Mouse (Mus musculus) kidney, postnatal 14 days (tissue): Measurements from ENCODE around the gene Ap2a2.
"Not testable (repeated sequence)": the region's sequence is repeated elsewhere in the genome, so short reads cannot be mapped to it uniquely, and the experiment has no call there.

Experiments used
- DNase-seq: peaks from one replicate; pipeline ENCODE4 v3.0.0; 2022; ENCODE audit warnings: mixed read lengths

Gene Ap2a2

DNA sequence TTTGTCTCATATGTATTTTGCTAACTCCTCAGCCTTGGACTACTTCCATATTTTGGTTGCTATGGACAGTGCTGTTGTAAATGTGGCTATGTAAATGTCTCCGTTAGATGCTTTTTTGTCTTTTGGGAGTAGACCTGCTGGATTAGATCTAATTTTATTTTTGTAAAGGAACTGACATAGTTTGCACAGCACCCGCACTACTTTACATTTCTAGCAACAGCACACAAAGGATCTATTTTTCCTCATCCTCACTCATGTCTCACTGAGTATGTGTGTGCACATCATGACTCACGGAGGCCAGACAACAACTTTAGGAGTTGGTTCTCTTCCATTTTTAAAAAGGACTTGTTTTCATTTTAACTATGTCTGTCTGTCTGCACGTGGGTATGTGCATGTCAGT, 45.7 kb downstream of the Ap2a2 start:
- DNase-seq, result no peak

DNA sequence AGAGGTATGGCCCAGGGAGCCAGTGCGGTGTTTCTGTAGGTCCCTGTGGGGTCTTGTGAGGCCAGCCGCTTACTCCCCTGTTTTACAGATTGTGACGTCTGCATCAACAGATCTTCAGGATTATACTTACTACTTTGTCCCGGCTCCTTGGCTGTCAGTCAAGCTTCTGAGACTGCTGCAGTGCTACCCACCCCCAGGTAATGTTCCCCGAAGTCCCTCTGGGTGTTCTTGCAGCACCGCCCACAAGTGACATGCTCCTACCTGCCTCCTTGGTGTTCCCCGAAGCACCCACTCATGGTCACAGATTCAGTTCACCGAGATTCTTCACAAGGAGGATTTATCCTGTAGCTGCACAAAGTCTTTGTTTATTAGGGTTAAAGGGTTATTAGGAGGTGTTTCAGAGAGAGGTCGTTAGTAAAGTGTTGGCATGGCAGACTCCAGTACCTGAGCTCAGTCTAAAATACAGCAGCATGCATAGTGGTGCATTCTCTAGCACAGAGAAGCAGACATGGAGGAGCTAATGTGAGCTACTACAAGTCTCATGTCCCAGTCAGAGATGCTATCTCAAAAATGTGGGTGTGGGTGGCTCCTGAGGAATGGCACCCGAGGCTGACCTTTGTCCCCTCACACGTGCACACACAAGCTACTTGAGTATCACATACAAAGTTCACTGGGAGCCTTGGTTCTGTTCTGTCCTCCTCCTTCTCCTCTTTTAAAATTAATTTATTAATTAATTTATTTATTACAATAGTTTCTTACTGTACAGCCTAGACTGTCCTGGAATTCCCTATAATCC, 47.9 kb downstream of the Ap2a2 start:
- DNase-seq, result no peak

DNA sequence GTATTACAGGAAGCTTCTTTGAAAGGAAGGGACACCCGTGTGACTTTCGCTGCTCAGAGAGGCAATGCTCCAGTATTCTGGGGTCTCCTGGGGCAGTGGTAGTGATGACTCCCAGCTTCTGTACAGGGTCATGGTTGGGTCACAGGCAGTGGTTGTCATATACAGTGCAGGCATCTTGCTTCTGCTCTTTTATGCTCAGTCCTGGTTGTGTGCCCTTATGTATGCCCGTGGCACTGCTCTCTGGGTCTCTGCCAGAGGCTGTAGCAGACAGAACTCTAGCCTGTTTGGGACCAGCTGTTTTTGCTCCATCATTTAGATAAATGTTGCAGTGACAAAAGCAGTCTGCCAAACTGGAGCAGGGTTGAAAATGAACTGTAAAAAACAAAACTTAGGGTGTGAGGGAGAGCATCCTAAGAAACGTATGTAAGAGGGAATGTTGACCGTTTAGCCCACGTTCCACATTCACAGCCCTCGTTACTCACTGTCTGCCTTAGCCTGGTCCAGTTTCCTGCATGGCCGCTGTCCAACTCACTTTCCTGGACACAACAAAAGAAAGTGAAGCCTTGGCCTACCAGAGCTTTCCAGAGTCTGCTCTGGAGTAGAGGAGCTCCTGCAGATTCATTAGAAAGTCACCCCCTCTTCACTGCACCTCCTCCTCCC, 49.9 kb downstream of the Ap2a2 start:
- DNase-seq, result peak; percentile 76

DNA sequence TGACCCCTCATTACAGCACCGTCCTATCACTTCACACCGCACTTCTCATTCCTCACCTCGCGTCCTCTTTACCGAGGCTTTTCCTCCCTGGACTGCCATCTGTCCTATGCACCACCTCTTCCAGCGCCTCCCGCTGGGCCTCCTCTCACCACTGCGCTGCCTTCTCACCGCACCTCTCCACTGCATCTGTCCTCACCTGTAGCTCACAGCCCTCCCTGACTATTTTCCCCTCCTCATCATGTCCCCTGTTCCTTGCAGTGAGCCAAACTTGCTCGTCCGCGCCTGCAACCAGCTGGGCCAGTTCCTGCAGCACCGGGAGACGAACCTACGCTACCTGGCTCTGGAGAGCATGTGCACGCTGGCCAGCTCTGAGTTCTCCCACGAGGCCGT, 50.4 kb downstream of the Ap2a2 start:
- DNase-seq, result no peak

DNA sequence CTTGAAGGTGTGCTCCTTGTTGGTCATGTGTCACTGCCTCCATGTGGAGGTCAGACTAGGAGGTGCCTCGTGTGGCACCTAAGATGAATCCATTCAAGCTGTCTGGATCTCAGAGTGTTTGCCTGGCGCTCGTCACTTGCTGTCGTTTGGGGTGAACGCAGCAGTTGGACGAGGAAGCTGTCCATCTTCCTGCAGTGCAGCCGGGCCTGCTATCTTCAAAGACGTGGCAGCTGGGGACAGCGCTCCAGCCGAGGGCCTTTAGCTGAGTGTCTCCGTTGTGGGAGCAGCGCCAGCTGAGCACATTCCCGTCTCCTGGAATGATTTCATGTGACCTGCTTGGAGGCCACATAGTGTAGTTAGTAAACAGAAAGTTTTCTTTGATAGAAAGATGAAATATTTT, 50.8 kb downstream of the Ap2a2 start:
- peak; percentile 87 for DNase-seq

DNA sequence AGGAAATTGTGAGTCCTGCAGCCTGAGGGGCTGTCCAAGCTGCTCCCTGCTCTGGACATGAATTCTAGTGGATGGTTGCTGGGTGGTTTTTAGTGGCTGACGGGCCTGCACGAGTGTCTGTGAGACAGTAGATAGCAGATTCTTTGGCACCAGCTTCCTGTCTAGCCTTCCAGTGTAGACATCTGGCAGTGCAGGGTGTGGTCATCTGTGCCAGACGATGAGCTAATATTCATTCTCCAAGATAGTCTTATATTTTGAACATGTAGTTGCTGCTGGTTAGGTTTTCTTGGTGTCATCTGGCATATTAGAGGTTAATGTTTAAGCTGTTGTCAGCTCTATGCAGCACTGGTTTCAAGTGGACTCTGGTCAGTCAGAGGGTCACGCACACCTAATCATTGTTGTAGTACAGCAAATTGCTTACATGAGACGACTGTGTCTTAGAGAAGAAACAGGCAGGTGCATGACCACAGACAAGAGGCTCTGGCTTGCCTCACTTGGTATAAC, 52.4 kb downstream of the Ap2a2 start:
- DNase-seq, result peak; percentile 67

- no peak for DNase-seq
Observed at GRCm38 (mm10) chr7:141624214-141624613, 62.2 kb downstream of the Ap2a2 start.

DNA sequence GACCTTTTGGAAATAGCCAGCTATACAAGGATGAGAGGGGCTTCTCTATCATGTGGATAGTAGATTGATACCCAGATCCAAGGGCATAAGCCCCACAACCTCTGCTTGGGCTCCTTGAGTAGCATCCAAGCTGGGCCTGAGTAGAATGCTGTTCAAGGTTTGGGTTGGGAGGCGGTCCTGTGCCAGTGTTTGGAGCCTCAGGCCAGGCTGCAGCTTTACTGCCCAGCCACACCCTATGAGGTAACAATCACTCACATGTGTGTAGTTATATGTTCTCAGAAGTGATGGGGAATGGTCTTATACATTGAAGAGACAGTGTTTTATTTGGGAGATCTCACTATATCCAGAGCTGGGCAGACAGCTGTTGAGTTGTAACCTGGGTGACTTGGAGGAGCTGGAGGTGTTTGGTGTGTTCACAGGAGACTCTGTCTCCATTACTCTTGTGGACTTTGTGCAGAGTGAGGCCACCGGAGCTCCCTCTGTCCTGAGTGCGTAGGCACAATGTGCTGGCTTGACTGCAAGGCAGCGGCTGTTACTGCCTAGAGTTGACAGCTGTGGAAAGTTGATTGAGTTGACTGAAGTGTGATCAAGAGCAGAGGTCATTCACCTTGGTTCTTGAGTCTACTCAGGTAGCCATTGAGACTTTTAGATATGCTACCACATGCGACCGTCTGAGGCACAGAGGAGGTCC, 63.3 kb downstream of the Ap2a2 start:
- DNase-seq, result no peak

- no peak for DNase-seq
Observed at GRCm38 (mm10) chr7:141628018-141628417, 66.0 kb downstream of the Ap2a2 start.

GRCm38 (mm10) chr7:141629241-141629640, 67.3 kb downstream of the Ap2a2 start:
- DNase-seq, result no peak

- not testable (repeated sequence) for DNase-seq
Observed at GRCm38 (mm10) chr7:141638077-141638476, 76.1 kb downstream of the Ap2a2 start.

- DNase-seq, result not testable (repeated sequence)
Observed at GRCm38 (mm10) chr7:141638513-141639334, 76.8 kb downstream of the Ap2a2 start.

DNA sequence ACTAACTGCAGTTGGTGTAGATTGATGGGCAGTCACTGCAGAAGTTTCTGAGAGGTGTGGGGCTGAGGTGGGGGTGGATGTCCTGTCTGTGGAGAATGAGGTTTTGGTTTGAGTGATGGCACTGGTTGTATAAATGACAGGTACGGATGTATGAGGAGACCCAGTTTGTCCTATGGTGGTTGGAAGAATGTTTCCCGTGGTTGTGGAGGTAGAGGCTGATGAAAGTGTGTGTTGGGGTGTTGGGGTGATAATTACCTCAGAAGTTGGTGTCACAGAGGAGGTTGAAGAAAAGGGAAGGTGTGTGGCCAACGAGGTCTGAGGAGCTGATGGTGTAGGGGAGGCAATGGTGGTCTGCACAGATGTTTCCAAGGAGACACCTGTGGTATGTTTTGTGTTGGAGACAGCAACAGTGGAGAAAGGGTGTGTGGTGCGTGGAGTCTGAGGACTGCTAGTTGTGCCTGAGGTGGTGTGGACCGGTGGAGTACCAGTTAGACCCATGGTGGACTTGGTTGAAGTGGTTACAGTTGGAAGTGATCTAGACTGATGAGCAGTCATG, 77.4 kb downstream of the Ap2a2 start:
- not testable (repeated sequence) for DNase-seq

DNA sequence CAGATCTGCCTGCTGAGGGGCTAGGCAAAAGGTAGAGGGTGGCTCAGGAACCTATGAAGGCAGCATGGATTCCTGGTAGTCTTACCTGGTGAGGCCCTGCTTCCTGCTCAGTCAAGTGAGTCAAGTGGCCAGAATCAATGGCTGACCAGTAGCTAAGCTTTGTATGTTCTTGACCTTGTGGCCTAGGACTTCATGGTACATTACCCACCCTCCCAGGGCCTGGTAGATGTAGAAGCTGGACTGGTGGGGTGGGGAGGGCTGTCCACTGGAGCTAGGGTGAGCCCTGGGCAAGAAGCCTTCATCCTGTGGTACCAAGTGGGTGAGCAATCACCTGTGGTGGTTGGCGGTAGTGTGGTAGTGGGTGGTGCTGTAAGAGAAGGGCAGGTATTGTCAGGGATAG, 80.4 kb downstream of the Ap2a2 start:
- DNase-seq, result peak; percentile 51

GRCm38 (mm10) chr7:141643160-141643559, 81.2 kb downstream of the Ap2a2 start:
- DNase-seq, result no peak

GRCm38 (mm10) chr7:141647083-141647482, 85.1 kb downstream of the Ap2a2 start:
- DNase-seq, result no peak

GRCm38 (mm10) chr7:141647815-141648214, 85.8 kb downstream of the Ap2a2 start:
- DNase-seq, result peak; percentile 38

- no peak for DNase-seq
Observed at GRCm38 (mm10) chr7:141652191-141652590, 90.2 kb downstream of the Ap2a2 start.

- peak; percentile 51 for DNase-seq
Observed at GRCm38 (mm10) chr7:141660346-141660745, 98.4 kb downstream of the Ap2a2 start.

GRCm38 (mm10) chr7:141661481-141661880, 99.5 kb downstream of the Ap2a2 start:
- no peak for DNase-seq

GRCm38 (mm10) chr7:141662223-141662622, 100.2 kb downstream of the Ap2a2 start:
- no peak for DNase-seq

GRCm38 (mm10) chr7:141666190-141666589, 104.2 kb downstream of the Ap2a2 start:
- DNase-seq, result peak; percentile 72
